Mouse (Mus musculus) right cerebral cortex, postnatal 14 days (tissue): ENCODE data around the gene R3hcc1l.
A peak's percentile ranks its signal among the peaks of the same experiment; 100 is the strongest.

ENCODE experiments used
- DNase-seq: peaks from one replicate; pipeline ENCODE4 v3.0.0; 2022

Gene R3hcc1l

GRCm38 (mm10) chr19:42602041-42602440, 83.5 kb downstream of the R3hcc1l start:
- DNase-seq = no peak

GRCm38 (mm10) chr19:42602576-42602975, 84.0 kb downstream of the R3hcc1l start:
- DNase-seq = no peak

GRCm38 (mm10) chr19:42608082-42608481, 89.5 kb downstream of the R3hcc1l start:
- no peak for DNase-seq

- DNase-seq = no peak
These were observed 91.2 kb downstream of the R3hcc1l start for GRCm38 (mm10) chr19:42609716-42610115.

- no peak for DNase-seq
These were observed 93.2 kb downstream of the R3hcc1l start for GRCm38 (mm10) chr19:42611746-42612145.

- peak; percentile 25 for DNase-seq
These were observed 94.1 kb downstream of the R3hcc1l start, which contains the start of gene Loxl4 for GRCm38 (mm10) chr19:42612654-42613053. Gene Loxl4, minus strand, starts transcription at chr19:42612813.

- DNase-seq = no peak
These were observed 94.6 kb downstream of the R3hcc1l start for GRCm38 (mm10) chr19:42613116-42613515.

- DNase-seq = no peak
These were observed 95.2 kb downstream of the R3hcc1l start for GRCm38 (mm10) chr19:42613647-42614225.

- no peak for DNase-seq
These were observed 109.5 kb downstream of the R3hcc1l start for GRCm38 (mm10) chr19:42628068-42628467.

- peak; percentile 33 for DNase-seq
These were observed 113.0 kb downstream of the R3hcc1l start for GRCm38 (mm10) chr19:42631541-42631961.

GRCm38 (mm10) chr19:42632301-42632700, 113.7 kb downstream of the R3hcc1l start:
- DNase-seq = no peak

GRCm38 (mm10) chr19:42633650-42634049, 115.1 kb downstream of the R3hcc1l start:
- no peak for DNase-seq

- DNase-seq = no peak
These were observed 118.1 kb downstream of the R3hcc1l start for GRCm38 (mm10) chr19:42636631-42637030.

GRCm38 (mm10) chr19:42638604-42639481, 120.3 kb downstream of the R3hcc1l start:
- no peak for DNase-seq

- DNase-seq = no peak
These were observed 121.0 kb downstream of the R3hcc1l start for GRCm38 (mm10) chr19:42639544-42639943.

- no peak for DNase-seq
These were observed 121.7 kb downstream of the R3hcc1l start for GRCm38 (mm10) chr19:42640211-42640610.
